Comparison of ENCODE assay signal across 8 mouse cellular contexts in the genomic region with DNA sequence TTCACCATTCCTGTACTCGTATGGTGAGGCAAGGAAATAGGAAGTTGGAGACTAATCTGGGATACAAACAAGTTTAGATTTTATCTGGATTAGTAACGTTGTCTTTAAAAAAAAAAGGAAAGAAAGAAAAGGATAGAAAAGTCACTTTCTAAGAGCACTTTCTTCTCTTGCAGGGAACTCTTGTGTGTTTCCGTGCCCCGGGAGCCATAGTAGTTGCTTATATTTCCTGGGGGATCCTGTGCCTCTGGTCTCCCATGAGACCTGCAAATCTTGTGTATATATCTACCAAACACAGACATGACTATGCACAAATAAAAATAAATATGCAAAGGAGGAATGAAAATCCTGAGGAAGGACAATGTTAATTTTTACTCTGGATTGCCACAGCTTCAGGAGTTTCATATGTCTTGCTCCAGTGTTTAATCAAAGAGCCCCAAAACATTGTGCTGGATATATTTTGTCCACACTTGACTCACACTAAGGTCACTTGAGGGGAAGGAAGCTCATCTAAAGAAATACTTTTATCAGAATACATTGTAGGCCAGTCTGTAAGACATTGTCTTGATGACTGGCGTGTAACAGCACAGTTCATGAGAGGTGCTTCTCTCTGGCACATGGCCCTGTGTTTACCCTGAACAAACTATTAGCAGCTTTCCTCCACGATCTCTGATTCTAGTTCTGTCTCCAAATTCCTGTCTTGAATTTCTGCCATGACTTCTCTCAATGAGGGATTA. TPM values are rescaled to one million over a fixed set of nuclear protein-coding genes. Genes with fewer than 3 reads are reported as not detected.
DNase-seq lines count a peak whose midpoint lies in the region; ATAC-seq and TF ChIP-seq lines count a peak whose summit lies in the region.

No protein-coding gene starts in this region.

- H3K9me3 ChIP-seq in heart, embryonic 14.5 days (ENCODE audit: control insufficient read depth, low read length): no peaks in the 10 kb centered on the region
- no peaks in the 10 kb centered on the region for H3K9me3 ChIP-seq in hindbrain, embryonic 15.5 days
- H3K9me3 ChIP-seq in midbrain, embryonic 13.5 days: no peaks in the 10 kb centered on the region

- no peaks in the 10 kb centered on the region for H3K27me3 ChIP-seq in heart, embryonic 14.5 days (ENCODE audit: control insufficient read depth, insufficient read depth, low read length)
- no peaks in the 10 kb centered on the region for H3K27me3 ChIP-seq in hindbrain, embryonic 15.5 days
- H3K27me3 ChIP-seq in midbrain, embryonic 13.5 days: no peaks in the 10 kb centered on the region
- H3K27me3 ChIP-seq in kidney, adult 2 months (replicated peaks; ENCODE audit: control insufficient read depth, insufficient read depth, low read length): 0 out of 2 replicates have a peak, but pooled peaks cover 2% of the 10 kb centered on the region

- ATAC-seq in heart, embryonic 14.5 days (ENCODE audit: insufficient number of reproducible peaks, insufficient read depth, low FRiP score, low read depth): no peak
- no peak for ATAC-seq in hindbrain, embryonic 15.5 days (ENCODE audit: low FRiP score, low read depth)
- ATAC-seq in midbrain, embryonic 13.5 days: no peak
- ATAC-seq in megakaryocyte progenitor cell, adult 5-6 weeks (replicated peaks; ENCODE audit: poor library complexity): no peak

- TF ChIP-seq CTCF in brain, embryonic 14.5 days (IDR thresholded peaks at IDR 0.05; ENCODE audit: borderline replicate concordance, extremely low read depth, insufficient read depth, insufficient read length): no peak
- TF ChIP-seq CTCF in kidney, adult 2 months (conservative IDR thresholded peaks at IDR 0.05; ENCODE audit: insufficient read depth, insufficient read length, low read depth, low read length): no peak

- peak overlapping the region; percentile 61 to 67; a peak in 3 of 4 replicates for H3K27ac ChIP-seq in heart, embryonic 14.5 days (replicated peaks in 1 of 2; ENCODE audit: control insufficient read depth in 1 of 2, insufficient read depth in 1 of 2, low read depth in 2 of 2, low read length in 2 of 2)
- H3K27ac ChIP-seq in hindbrain, embryonic 15.5 days (replicated peaks): peak overlapping the region; percentile 79; the same call in 1 of the 2 replicates
- H3K27ac ChIP-seq in midbrain, embryonic 13.5 days: peak overlapping the region; percentile 80; the same call in 1 of the 2 replicates
- H3K27ac ChIP-seq in kidney, adult 2 months (ENCODE audit: insufficient read depth, low read depth, low read length): no peak overlapping the region

- WGBS in heart, embryonic 14.5 days: 64% methylated on average over 6 of the region's 6 CpGs
- WGBS in hindbrain, embryonic 15.5 days: 51% methylated on average over 6 of the region's 6 CpGs
- WGBS in midbrain, embryonic 13.5 days: 50% methylated on average over 6 of the region's 6 CpGs
- WGBS in kidney, adult 2 months: 73% methylated on average over 6 of the region's 6 CpGs

- peak overlapping the region; percentile 79 for H3K9ac ChIP-seq in heart, embryonic 14.5 days (ENCODE audit: low read length)
- 0 out of 2 replicates have a peak overlapping the region, but pooled peaks have one; percentile 16 for H3K9ac ChIP-seq in hindbrain, embryonic 15.5 days
- H3K9ac ChIP-seq in midbrain, embryonic 13.5 days (replicated peaks): peak overlapping the region; percentile 74

- no peak for TF ChIP-seq POLR2A in brain, embryonic 14.5 days (IDR thresholded peaks at IDR 0.05; ENCODE audit: borderline replicate concordance, extremely low read depth, insufficient read depth, insufficient read length, poor library complexity, severe bottlenecking)
- TF ChIP-seq POLR2A in kidney, adult 2 months (IDR thresholded peaks at IDR 0.05; ENCODE audit: low read depth, low read length): no peak

- H3K4me3 ChIP-seq in heart, embryonic 14.5 days (ENCODE audit: control insufficient read depth in 1 of 2, insufficient read depth in 1 of 2, low read depth in 1 of 2, low read length in 2 of 2): peak overlapping the region in 1 of 2 experiments; percentile 44; a peak in 2 of 4 replicates
- peak overlapping the region; percentile 43; the same call in 1 of the 2 replicates for H3K4me3 ChIP-seq in hindbrain, embryonic 15.5 days
- H3K4me3 ChIP-seq in midbrain, embryonic 13.5 days (replicated peaks): peak overlapping the region; percentile 46
- H3K4me3 ChIP-seq in kidney, adult 2 months (ENCODE audit: insufficient read depth, low read depth, low read length): no peak overlapping the region

- H3K4me2 ChIP-seq in heart, embryonic 14.5 days (ENCODE audit: low read length): peak overlapping the region; percentile 70
- H3K4me2 ChIP-seq in hindbrain, embryonic 15.5 days: peak overlapping the region; percentile 58
- peak overlapping the region; percentile 75 for H3K4me2 ChIP-seq in midbrain, embryonic 13.5 days (replicated peaks)

- H3K4me1 ChIP-seq in heart, embryonic 14.5 days (ENCODE audit: control insufficient read depth in 2 of 2, insufficient read depth in 2 of 2, low read length in 2 of 2): peaks cover 3 to 21% of the 10 kb centered on the region in 2 experiments
- peaks cover 37% of the 10 kb centered on the region for H3K4me1 ChIP-seq in hindbrain, embryonic 15.5 days (replicated peaks)
- peaks cover 43% of the 10 kb centered on the region for H3K4me1 ChIP-seq in midbrain, embryonic 13.5 days (replicated peaks)
- H3K4me1 ChIP-seq in kidney, adult 2 months (ENCODE audit: control insufficient read depth, insufficient read depth, low read length): peaks cover 6% of the 10 kb centered on the region; the same call in 1 of the 2 replicates

- no peaks in the 10 kb centered on the region for H3K36me3 ChIP-seq in heart, embryonic 14.5 days (ENCODE audit: control insufficient read depth, insufficient read depth, low read length)
- no peaks in the 10 kb centered on the region for H3K36me3 ChIP-seq in hindbrain, embryonic 15.5 days
- no peaks in the 10 kb centered on the region for H3K36me3 ChIP-seq in midbrain, embryonic 13.5 days
- no peaks in the 10 kb centered on the region for H3K36me3 ChIP-seq in kidney, adult 2 months (ENCODE audit: control insufficient read depth, insufficient read depth, low read length)

- no peak for DNase-seq in heart, postnatal 4 days
- peak; percentile 19 for DNase-seq in brain, embryonic 14.5 days (ENCODE audit: low read depth)
- DNase-seq in kidney, adult 2 months: no peak
- no peak for DNase-seq in cerebellum, adult 8-10 months

RNA-seq across cellular contexts. Expression of gene Hist1h3d, which starts 1.5 kb away (rescaled TPM):
- 2.2 and 3.7 TPM in 2 replicates for polyA plus RNA-seq in heart, embryonic 14.5 days (2014; fragmentation: Nextera tagmentation; extraction: Ambion mirVana)
- 10 to 100 TPM; 52.4 to 58.7 TPM for total RNA-seq in heart, postnatal 4 days (2021)
- polyA plus RNA-seq in brain, embryonic 14.5 days (2012; rRNA removed): 21.8 and 24.7 TPM in 2 replicates
- polyA plus RNA-seq in hindbrain, embryonic 15.5 days (2015; fragmentation: Nextera tagmentation; extraction: Ambion mirVana): 1.2 and 2.0 TPM in 2 replicates
- 2.1 and 3.1 TPM in 2 replicates for polyA plus RNA-seq in midbrain, embryonic 13.5 days (2015; fragmentation: Nextera tagmentation; extraction: Ambion mirVana)
- 105 and 131 TPM in 2 replicates for total RNA-seq in megakaryocyte progenitor cell, adult 5-6 weeks (2015)
- 118 and 137 TPM in 2 replicates for total RNA-seq in megakaryocyte progenitor cell, adult 5-6 weeks (2017)
- 0.68 and 0.88 TPM in 2 replicates for polyA plus RNA-seq in kidney, adult 2 months (2012; rRNA removed)

RNA-seq across cellular contexts. Expression of gene Hist1h2ad, which starts 2.9 kb away (rescaled TPM):
- polyA plus RNA-seq in heart, embryonic 14.5 days (2014; fragmentation: Nextera tagmentation; extraction: Ambion mirVana): 0.44 and 0.53 TPM in 2 replicates
- 10 to 100 TPM; 62.5 to 79.1 TPM for total RNA-seq in heart, postnatal 4 days (2021)
- 7.2 and 13.6 TPM in 2 replicates for polyA plus RNA-seq in brain, embryonic 14.5 days (2012; rRNA removed)
- polyA plus RNA-seq in hindbrain, embryonic 15.5 days (2015; fragmentation: Nextera tagmentation; extraction: Ambion mirVana): not detected in 2 replicates
- polyA plus RNA-seq in midbrain, embryonic 13.5 days (2015; fragmentation: Nextera tagmentation; extraction: Ambion mirVana): 0.93 and 1.7 TPM in 2 replicates
- total RNA-seq in megakaryocyte progenitor cell, adult 5-6 weeks (2015): 1.9 and 3.4 TPM in 2 replicates
- total RNA-seq in megakaryocyte progenitor cell, adult 5-6 weeks (2017): 229 and 1,060 TPM in 2 replicates
- polyA plus RNA-seq in kidney, adult 2 months (2012; rRNA removed): not detected in 2 replicates

RNA-seq across cellular contexts. Expression of gene Hist1h2bf, which starts 3.1 kb away (rescaled TPM):
- 0.61 and 3.7 TPM in 2 replicates for polyA plus RNA-seq in heart, embryonic 14.5 days (2014; fragmentation: Nextera tagmentation; extraction: Ambion mirVana)
- total RNA-seq in heart, postnatal 4 days (2021): 100 to 1,000 TPM; 278 to 296 TPM
- polyA plus RNA-seq in brain, embryonic 14.5 days (2012; rRNA removed): 15.0 and 21.6 TPM in 2 replicates
- 0.76 and 2.0 TPM in 2 replicates for polyA plus RNA-seq in hindbrain, embryonic 15.5 days (2015; fragmentation: Nextera tagmentation; extraction: Ambion mirVana)
- 3.3 and 4.5 TPM in 2 replicates for polyA plus RNA-seq in midbrain, embryonic 13.5 days (2015; fragmentation: Nextera tagmentation; extraction: Ambion mirVana)
- 321 and 327 TPM in 2 replicates for total RNA-seq in megakaryocyte progenitor cell, adult 5-6 weeks (2015)
- total RNA-seq in megakaryocyte progenitor cell, adult 5-6 weeks (2017): 466 and 575 TPM in 2 replicates
- 0.30 and 0.99 TPM in 2 replicates for polyA plus RNA-seq in kidney, adult 2 months (2012; rRNA removed)

RNA-seq across cellular contexts. Expression of gene Hist1h4d, which starts 4.3 kb away (rescaled TPM):
- polyA plus RNA-seq in heart, embryonic 14.5 days (2014; fragmentation: Nextera tagmentation; extraction: Ambion mirVana): 38.6 and 49.0 TPM in 2 replicates
- total RNA-seq in heart, postnatal 4 days (2021): 100 to 1,000 TPM; 322 to 324 TPM
- 6.5 and 18.7 TPM in 2 replicates for polyA plus RNA-seq in brain, embryonic 14.5 days (2012; rRNA removed)
- polyA plus RNA-seq in hindbrain, embryonic 15.5 days (2015; fragmentation: Nextera tagmentation; extraction: Ambion mirVana): 35.1 and 51.2 TPM in 2 replicates
- polyA plus RNA-seq in midbrain, embryonic 13.5 days (2015; fragmentation: Nextera tagmentation; extraction: Ambion mirVana): 74.3 and 84.0 TPM in 2 replicates
- 492 and 526 TPM in 2 replicates for total RNA-seq in megakaryocyte progenitor cell, adult 5-6 weeks (2015)
- total RNA-seq in megakaryocyte progenitor cell, adult 5-6 weeks (2017): 951 and 1,054 TPM in 2 replicates
- 3.7 and 5.4 TPM in 2 replicates for polyA plus RNA-seq in kidney, adult 2 months (2012; rRNA removed)

RNA-seq across cellular contexts. Expression of gene Hist1h2bg, which starts 5.9 kb away (rescaled TPM):
- polyA plus RNA-seq in heart, embryonic 14.5 days (2014; fragmentation: Nextera tagmentation; extraction: Ambion mirVana): 3.7 and 6.2 TPM in 2 replicates
- 100 to 1,000 TPM; 624 to 645 TPM for total RNA-seq in heart, postnatal 4 days (2021)
- polyA plus RNA-seq in brain, embryonic 14.5 days (2012; rRNA removed): 44.4 and 68.0 TPM in 2 replicates
- polyA plus RNA-seq in hindbrain, embryonic 15.5 days (2015; fragmentation: Nextera tagmentation; extraction: Ambion mirVana): 2.5 and 3.1 TPM in 2 replicates
- 4.1 and 7.5 TPM in 2 replicates for polyA plus RNA-seq in midbrain, embryonic 13.5 days (2015; fragmentation: Nextera tagmentation; extraction: Ambion mirVana)
- total RNA-seq in megakaryocyte progenitor cell, adult 5-6 weeks (2015): 285 and 322 TPM in 2 replicates
- 1,174 and 1,244 TPM in 2 replicates for total RNA-seq in megakaryocyte progenitor cell, adult 5-6 weeks (2017)
- polyA plus RNA-seq in kidney, adult 2 months (2012; rRNA removed): 3.1 and 4.6 TPM in 2 replicates

Comparison
In these comparisons a context has a peak if more than half of its experiments do, and no peak if none do; other contexts are left out.
1. H3K9ac ChIP-seq: peak in every context shown above with its lines; median percentile 79 in heart, embryonic 14.5 days; 74 in midbrain, embryonic 13.5 days; 16 in hindbrain, embryonic 15.5 days.